Mouse (Mus musculus): ENCODE data around the gene Kirrel3.

The Kirrel3 gene

GRCm38 (mm10) chr9:34485759-34486431, at the start of gene Kirrel3:
Kirrel3 (plus strand) TSS chr9:34485894.
- no peak for DNase-seq (ENCODE audit: extremely low read depth, insufficient read length, low spot score)

GRCm38 (mm10) chr9:34440721-34441120, 45.0 kb upstream of the Kirrel3 start:
- DNase-seq (ENCODE audit: extremely low read depth, insufficient read length, low spot score) = peak; percentile 28

GRCm38 (mm10) chr9:34443950-34444349, 41.7 kb upstream of the Kirrel3 start:
- DNase-seq (ENCODE audit: extremely low read depth, insufficient read length, low spot score) = no peak

DNA sequence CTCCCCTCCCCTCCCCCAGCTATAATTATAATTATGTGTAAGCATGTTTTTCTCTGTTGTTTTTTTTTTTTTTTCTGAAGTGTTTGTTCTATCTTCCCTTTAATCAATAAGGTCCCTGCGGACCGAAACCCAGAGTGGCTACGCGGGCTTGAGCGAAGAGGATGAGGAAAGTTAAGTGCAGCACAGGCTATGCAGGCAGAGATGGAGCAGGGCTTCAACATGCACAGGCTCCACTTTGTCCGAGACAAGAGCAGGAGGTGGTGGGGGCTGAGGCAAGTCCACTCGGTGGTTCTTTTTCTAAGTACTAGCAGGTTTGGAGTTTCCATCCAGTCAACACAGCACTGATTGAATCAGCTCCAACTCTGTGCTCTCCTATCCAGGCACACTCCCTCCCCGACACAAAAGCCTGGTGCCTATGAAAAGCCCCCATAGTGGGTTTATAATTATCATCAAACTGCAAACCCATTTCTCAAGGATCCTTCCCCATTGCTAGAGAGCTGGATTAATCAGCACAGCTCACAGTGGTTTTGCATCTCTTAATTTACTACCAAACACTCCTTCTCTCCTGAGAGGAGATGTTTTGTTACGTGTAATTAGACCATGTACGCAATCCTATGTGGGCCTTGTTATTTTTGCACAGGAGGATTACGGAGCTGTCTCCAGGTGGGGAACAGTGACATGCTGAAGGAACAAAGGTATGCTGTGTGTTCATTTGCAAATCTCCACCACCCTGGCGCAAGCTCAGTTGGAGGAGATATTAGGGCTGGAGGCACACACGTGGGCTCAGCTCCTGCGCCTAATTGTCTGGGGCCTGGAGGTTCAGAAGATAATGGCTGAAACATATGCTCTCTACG, 39.0 kb upstream of the Kirrel3 start:
- DNase-seq (ENCODE audit: extremely low read depth, insufficient read length, low spot score) = no peak

DNA sequence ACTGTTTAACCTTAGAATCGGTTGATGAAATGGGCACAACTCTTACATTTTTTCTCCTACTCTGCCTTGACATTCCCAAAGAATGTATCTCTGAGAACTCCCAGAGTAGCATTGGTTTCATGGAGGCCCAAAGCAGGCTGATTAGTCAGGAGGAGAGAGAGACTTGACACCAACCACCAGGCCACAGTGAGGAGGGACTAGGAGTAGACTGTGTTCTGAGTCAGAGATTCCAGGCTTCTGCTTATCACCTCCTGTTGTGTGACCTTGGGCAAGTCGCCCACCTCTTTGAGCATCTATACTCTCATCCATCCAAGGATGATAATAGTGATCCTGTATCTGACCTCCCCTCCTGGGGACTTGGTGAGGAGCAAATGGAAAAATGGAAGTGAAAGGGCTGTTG, 38.0 kb upstream of the Kirrel3 start:
- peak; percentile 11 for DNase-seq (ENCODE audit: extremely low read depth, insufficient read length, low spot score)

DNA sequence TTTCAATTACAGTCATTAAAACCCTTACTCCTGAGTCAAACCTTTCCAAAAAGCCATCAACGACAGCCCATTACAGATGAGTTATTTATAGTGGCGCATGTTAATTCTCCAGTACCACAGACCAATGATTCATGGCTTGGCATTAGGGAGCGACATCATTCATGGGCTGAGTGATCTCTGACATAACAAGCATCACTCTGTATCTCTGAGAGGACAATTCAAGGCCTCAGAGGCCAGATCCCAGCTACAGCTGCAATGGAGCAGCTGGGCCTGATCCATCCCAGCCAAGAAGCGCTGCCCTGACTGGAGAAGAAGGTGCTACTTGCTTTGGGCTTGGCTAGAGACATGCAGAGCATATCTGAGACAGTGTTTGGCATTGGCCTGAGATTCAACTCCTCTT, 37.2 kb upstream of the Kirrel3 start:
- DNase-seq (ENCODE audit: extremely low read depth, insufficient read length, low spot score) = peak; percentile 42

DNA sequence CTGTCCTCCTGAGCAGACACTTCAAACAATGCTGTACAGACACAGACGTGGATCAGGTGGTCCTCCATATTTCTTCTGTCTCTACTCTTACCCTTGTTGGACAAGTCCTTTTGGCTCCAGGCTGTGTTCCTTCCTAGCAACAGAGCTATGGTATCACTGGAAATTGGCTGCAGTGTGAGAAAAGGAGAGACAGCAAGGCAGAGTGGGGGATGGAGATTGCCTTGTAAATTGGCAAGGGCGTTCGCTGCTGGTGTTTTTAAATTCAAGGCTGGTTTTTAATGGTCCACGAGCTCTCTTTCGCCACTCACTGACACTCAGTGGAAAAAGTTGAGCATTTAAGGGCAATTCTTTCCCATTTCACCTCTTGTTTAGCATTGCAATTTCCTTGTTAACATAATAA, 27.5 kb upstream of the Kirrel3 start:
- no peak for DNase-seq (ENCODE audit: extremely low read depth, insufficient read length, low spot score)

DNA sequence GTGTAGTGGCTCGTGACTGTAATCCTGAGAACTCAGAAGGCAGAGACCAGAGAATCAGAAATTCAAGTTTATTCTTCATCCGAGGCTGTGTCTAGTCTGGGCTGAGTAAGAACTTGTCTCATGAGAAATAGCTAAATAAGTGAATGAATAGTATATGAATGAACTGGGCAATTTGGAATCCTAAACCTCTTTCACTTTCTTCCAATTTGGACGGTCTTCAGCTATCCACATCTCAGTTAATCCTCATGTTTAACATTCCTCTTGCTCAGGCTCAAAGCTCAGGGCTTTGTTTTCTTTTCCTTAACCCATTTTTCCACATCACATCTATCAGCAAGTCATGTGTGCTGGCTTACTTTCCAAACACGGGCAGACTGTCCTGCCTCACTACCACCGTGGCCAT, 25.7 kb upstream of the Kirrel3 start:
- DNase-seq (ENCODE audit: extremely low read depth, insufficient read length, low spot score) = no peak

- no peak for DNase-seq (ENCODE audit: extremely low read depth, insufficient read length, low spot score)
Measured at GRCm38 (mm10) chr9:34463666-34464065, 22.0 kb upstream of the Kirrel3 start.

GRCm38 (mm10) chr9:34466058-34466457, 19.6 kb upstream of the Kirrel3 start:
- DNase-seq (ENCODE audit: extremely low read depth, insufficient read length, low spot score) = no peak

DNA sequence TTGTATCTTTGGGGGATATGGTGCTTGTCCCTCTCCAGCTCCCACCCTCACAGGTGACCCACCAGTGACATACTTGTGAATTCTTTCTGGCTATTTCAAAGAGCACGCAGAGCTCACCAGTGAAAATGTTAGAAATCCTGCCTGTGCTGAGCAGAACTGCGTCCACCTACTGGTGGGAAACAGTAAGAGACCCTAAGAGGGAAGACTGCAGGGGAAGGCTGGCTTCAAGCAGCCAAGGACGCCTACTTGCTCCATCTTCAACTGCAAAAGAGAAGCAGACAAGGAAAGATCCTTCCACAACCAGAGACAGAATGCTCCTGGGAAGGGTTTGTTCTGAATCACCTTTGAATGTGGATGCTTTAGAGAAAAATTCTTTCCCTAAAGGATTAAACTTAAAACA, 16.5 kb upstream of the Kirrel3 start:
- no peak for DNase-seq (ENCODE audit: extremely low read depth, insufficient read length, low spot score)

DNA sequence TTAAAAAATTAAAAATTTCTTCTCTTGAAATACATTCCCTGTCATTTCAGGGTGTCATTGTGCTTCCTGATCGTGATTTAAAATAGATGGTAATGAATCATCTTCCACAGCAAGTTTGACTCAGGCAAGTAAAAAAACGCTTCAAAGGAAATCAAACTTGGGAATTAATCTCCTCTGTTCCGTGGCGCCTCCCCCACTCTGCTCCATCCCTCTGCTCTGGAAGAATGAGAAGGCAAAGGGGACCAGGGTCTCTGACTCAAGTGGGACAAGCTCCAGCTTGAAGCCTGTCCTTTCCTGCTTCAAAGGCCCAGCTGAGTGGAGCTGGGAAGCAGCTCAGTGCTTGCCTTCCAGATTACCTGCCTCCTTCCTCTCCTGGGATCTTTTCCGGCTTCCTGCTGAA, 9.5 kb upstream of the Kirrel3 start:
- DNase-seq (ENCODE audit: extremely low read depth, insufficient read length, low spot score) = no peak

DNA sequence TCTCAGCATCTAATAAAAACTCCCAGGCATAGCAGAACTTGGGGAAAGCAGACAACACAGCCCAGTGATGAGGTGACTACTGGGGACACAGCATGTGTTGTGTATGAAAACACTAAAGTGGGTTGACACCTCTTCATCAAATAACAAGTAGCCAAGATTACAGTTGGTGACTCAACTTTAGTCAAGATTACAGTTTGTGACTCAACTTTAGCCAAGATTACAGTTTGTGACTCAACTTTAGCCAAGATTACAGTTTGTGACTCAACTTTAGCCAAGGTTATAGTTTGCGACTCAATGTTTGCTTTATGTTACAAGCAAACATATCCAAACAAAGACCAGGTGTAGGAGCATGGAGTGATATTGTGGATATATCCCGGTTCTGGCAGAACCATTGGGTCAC, 7.2 kb upstream of the Kirrel3 start:
- no peak for DNase-seq (ENCODE audit: extremely low read depth, insufficient read length, low spot score)

GRCm38 (mm10) chr9:34483236-34483635, 2.5 kb upstream of the Kirrel3 start:
- DNase-seq (ENCODE audit: extremely low read depth, insufficient read length, low spot score) = no peak

- no peak for DNase-seq (ENCODE audit: extremely low read depth, insufficient read length, low spot score)
Measured at GRCm38 (mm10) chr9:34484665-34485064, 1.0 kb upstream of the Kirrel3 start.

DNA sequence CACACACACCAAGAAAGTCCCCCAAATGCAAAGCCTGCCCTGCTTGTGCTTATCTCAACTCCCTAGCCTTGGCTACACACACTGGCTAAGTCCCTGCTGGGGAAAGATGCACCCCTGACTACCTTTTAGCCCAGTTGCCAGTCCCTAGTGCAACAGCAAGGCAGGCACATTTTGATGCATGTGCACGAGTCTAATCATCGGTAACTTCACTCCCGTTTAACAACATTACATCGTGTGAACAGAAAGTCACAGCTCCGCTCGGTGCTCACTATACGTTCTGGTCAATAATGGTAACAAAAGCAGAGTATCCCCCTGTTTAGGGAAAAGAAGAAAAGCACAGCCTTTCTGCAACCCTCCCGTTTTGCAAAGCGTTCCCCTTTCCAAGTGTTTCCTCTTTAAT, 2.6 kb downstream of the Kirrel3 start:
- no peak for DNase-seq (ENCODE audit: extremely low read depth, insufficient read length, low spot score)

DNA sequence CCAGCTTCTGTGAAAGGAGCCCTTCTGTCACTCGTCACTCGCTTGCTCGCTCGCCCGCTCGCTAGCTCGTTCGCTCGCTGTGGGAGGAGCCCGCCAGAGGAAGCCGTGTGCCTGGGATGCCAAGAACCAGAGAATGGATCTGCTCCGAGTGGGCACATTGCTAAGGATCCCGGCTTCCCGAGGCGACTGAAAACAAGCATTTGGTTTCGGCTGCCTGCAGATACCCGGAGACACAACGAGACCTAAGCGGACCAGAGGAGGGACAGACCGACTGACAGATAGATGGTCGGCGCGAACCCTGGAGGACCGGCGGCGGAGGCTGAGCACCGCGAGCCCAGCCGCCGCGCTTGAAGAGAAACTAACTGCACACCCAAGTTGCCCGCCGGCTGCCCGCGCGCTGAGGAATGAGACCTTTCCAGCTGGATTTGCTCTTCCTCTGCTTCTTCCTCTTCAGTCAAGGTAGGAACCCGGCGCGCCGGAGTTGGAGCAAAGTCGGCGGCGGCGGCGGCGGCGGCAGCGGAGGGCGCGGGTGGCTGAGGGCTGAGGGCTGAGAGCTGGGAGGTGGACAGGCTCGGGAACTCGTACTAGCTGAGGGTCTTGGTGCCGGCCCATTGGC, 3.1 kb downstream of the Kirrel3 start:
- peak; percentile 84 for DNase-seq (ENCODE audit: extremely low read depth, insufficient read length, low spot score)

DNA sequence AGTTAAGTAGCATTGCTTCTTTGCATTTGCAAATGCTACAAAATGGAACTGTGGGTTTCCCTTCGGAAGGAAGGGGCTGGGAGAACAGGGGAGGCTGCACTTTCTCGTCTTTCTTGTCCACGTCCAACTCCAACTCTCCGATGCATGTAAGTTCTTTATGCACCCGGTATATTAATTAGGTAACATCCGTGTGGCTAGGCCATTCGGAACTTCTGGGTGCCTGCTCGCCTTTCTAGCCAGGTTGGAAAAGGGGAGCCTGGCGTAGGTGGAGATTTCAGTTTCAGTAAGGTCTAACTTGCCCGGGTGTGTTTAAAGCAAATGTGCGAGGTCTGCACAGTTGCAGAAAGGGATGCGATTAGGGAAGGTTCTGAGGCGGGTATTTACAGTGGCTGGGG, 3.6 kb downstream of the Kirrel3 start:
- no peak for DNase-seq (ENCODE audit: extremely low read depth, insufficient read length, low spot score)

GRCm38 (mm10) chr9:34489760-34490159, 4.1 kb downstream of the Kirrel3 start:
- DNase-seq (ENCODE audit: extremely low read depth, insufficient read length, low spot score) = no peak

DNA sequence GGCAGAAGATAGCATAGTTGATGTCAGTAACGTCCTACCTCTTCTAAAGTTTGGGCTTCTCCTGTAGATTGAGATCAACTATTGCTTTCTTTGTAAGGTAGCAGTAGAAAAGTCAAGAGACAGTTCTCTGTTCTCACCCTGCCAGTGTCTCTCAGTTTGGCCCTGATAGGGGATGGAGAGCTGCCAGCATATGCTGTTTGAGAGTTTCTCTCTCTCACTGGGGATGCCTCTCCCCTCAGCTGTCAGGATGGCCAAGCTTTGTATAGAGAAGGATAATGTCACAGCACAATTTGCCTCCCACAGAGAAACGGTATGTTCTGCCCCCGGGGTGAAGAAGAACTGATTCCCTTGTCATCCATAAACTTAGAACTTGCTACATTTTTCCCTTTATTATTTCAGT, 6.4 kb downstream of the Kirrel3 start:
- no peak for DNase-seq (ENCODE audit: extremely low read depth, insufficient read length, low spot score)

- DNase-seq (ENCODE audit: extremely low read depth, insufficient read length, low spot score) = no peak
Measured at GRCm38 (mm10) chr9:34493571-34493970, 7.9 kb downstream of the Kirrel3 start.

DNA sequence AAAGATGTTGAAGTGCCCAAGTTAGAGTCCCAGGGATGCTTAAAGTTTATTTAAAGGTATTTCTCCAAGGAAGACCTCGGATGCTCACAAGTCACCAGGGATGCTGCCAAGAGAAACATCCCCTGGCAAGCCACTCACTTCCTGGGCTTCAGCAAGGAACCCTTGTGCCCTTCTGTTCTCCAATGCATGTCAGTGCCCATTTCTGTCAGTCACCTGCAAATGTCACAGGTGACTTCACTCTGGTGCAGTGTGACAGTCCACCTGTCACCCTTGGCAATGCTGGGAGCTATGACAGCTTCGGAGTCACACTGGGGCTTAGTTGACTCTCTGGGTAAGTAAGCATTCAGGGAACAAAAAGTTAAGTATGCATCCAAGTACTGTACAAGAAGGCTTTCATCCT, 12.4 kb downstream of the Kirrel3 start:
- DNase-seq (ENCODE audit: extremely low read depth, insufficient read length, low spot score) = no peak
